Mouse (Mus musculus): ENCODE results near the gene Ttc7b.

The Ttc7b gene

DNA sequence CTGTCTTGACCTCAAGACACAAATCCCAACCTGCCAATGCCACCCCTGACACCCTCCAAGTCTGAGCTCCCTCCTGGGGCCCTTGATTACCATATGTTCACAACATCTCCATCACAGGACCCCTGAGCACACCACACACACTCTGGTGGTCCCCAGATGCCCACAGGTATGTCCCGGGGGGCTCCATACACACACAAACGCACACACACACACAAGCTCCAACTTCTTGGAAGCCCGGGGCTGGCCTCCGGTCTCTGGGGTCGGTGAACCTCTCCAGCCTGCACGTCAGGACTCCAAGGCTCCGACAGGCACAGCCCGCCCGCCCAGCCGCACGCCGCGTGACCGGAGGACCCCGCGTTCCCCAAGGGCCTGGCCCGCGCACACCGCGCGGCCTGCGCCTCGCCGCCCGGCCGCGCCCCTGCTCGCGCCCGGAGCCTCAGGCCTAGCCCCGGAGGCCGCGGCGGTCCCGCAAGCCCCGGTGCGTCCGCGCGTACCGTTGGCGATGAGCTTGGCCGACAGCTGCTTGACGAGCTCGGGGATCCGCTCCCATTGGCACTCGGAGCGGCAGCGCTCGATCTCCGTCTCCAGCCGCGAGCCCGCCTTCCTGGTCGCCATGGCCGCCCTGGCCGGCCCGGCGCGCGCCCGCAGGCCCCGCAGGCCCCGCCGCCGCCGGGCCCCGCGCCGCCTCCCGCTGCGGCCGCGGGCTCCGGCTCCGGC, 391 bp downstream of the Ttc7b start:
- peak; percentile 53 for DNase-seq (ENCODE audit: low spot score)

DNA sequence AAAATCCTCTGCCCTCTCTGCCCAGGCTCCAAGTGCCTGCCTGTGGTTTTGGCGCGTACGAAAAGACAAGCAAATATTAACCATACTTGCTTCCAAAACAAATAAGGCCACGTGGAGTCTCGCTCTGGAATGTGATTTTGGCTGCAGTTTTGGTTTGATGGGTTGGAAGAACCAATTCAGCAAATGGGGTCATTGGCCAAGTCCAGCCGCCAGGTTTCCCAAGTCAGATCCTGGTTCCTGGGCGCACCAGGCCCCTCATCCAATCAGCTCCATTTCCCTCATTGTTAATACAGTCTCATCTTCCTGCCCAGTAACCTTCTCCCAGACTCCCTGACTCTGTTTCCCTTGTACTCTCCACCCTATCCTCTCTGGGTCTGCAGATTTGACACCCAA, 946 bp downstream of the Ttc7b start:
- DNase-seq (ENCODE audit: low spot score): no peak

DNA sequence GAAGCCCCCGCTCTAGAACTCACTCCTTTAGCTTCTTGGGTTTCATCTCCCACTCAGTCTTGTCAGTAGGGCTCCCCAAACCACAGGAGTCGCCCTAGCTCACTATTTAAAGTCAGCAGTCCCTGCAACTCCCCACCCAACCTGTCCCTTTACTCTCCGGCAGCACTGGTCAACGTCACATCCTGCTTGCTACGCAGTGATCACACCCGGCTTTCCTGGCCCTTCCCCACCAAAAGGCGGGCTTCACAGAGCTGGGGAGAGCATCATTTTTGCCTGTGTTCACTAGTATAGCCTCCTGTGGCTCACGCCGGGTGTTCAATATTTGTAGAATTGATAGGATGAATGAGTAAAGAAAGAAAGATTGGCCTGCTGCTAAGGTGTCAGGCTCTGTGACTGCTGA, 3.3 kb downstream of the Ttc7b start:
- DNase-seq (ENCODE audit: low spot score): no peak

DNA sequence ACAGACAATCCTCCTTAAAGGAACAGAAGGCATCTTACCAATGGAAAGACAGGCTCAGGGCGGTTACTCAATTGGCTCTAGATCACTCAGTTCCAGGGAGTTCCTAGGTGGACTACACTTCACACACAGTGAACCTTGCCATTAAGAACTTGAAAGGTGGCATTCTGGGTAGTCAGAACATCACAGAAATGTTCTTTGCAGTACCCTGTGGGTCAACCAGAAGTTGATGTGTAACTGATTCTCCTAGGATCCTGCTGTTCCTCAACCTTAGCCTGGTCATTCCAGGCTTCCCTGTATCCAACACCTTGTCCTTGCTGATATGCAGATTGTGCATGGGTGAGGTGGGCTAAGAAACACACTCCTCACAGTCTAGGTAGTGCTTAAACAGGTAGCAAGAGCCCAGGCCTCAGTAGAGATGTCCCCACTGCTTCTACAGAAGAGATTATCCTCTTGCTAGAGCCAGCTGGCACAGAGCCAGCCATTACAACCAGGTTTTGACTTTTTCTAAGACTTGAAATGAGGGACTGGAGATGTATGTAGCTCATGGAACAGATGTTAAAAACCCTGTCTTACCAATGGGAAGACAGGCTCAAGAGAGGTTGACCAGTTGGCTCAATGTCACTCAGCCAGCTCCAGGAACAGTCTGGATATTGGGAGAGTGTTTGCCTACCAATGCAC, 4.3 kb downstream of the Ttc7b start:
- DNase-seq (ENCODE audit: low spot score): no peak

DNA sequence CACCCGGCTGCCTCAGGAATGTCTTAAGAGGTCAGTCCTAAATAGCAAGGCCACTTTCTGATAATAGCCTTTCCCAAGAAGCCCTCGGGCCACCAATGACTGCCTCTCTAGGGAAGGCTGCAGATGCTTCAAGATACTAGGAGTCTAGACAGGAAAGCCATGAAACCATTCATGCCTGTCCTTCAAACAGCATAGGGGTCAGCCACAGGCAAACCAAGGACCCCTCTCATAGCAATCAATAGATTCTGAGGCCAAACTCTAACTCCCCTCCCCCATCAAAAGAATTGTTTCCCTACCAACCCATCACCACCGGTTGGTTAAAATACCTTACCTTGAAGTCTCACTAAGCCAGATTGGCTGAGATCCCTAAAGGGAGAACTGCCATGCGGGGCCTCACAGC, 5.1 kb downstream of the Ttc7b start:
- no peak for DNase-seq (ENCODE audit: low spot score)

DNA sequence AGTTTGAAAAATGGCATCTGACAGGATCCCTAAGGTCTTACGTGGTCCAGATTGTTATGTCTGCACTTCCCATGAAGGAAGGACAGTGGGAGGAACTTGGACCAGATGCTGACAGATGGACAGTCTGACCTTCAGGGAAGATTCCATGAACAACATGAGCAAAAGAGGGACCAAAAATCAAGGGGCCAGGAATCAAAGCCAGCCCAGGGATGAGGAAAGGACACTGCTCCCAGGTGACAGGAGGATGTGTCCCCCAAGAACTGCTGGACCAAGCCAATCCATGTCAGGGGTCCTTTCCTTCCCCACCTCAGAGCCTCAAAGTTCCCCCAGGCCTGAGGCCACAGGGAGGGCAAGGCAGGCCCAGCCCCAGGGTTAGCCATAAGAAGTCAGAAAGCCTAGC, 6.0 kb downstream of the Ttc7b start:
- DNase-seq (ENCODE audit: low spot score): no peak

DNA sequence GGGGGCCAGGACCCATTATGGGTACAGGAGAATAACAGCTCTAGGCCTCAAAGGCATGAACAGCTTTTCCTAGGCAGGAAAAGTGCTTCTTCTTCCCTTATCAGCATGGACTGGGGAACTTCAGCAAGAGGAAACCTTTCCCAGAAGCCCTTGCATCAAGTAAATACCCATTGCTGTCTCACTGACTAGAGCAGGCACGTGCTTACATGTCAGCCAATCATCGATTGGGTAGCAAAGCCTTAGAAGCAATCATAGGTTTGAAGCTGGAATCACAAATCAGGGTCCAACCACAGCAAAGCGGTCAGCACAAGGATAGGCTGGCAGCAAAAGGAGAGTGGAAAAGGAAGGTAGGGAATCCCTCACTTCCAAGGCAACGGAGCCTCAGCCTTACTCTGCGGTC, 7.5 kb downstream of the Ttc7b start:
- DNase-seq (ENCODE audit: low spot score): no peak

DNA sequence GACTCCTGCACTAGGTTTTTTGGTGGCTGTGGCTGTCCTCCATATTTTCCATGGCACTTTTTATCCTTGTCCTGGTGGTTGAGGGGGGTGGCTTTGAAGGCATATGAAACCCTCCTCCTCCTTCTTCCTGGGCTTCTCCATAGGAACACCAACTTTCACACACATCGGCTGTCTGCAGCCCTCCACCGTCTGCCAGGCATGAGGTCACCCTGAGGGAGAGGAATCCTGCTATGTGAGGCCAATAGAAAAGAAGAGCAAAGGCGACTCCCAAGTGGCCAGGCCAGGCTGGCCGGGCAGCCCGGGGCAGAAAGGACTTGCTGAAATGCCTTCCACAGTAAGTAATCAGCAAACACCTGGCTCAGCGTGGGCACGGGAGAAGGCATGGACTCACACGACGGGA, 8.0 kb downstream of the Ttc7b start:
- DNase-seq (ENCODE audit: low spot score): no peak

DNA sequence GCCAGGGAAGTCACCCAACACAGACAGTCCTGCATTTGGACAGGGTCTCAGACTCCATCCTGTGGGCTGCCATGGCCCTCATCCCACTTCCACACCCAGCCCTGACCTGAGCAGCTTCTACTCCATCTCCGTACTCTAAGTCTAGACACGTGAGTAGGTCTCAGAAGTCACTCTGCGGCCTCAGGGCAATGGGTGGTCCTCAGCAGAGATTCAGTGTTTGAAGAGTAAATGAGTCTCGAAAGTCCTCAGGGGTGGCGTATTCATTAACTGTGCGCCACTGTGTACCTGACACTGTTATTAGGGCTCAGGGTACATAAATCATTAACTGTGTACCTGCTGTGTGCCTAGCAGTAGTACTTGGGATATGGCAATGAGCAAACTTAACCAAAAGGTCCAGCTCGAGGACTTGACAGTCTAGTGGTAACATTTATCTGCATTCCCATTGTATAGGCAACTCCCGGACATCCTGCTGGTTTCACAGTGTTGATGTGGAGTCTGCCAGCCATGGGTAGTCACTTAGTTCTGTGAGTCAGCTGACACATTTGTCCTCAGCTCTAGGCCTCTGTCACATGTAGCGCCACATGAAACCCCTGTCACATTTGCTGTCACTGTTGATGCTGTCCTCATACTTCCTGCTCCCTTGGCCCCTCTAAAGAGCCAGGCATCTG, 10.9 kb downstream of the Ttc7b start:
- DNase-seq (ENCODE audit: low spot score): no peak

DNA sequence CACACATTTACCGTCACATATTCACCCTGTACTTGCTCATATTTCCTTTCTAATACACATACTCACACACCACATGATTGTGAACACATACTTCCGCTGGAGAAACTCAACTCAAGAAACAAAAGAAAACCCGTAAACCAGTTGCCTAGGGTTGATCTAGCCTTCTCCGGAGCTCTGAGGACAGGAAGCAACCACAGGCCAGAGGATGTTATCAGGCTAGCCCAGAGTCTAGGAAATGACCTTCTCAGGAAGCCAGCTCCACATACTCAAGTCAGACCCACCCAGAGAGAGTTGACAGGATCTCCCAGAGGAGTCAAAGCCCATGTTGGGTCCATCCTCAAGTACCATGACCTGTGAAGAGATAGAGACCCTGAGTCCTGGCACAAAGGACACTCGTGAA, 12.0 kb downstream of the Ttc7b start:
- DNase-seq (ENCODE audit: low spot score): no peak

DNA sequence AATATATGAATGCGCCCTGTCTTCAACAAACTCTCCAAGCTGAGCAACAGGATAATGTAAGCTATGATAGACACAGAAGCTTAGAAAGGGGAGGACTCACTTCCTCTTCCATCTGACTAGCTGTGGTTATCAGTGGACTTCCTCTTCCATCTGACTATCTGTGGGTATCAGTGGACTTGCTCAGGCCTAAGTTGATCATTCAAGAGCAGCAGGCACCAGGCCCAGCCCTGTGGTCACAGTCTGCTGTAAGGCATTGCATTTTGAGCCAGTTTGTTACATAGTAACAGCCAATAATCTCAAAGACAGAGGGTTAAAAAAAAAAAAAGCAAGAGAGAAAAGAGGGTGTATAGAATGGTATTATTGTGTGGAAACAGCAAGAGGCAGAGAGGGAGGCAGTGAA, 15.1 kb downstream of the Ttc7b start:
- no peak for DNase-seq (ENCODE audit: low spot score)

DNA sequence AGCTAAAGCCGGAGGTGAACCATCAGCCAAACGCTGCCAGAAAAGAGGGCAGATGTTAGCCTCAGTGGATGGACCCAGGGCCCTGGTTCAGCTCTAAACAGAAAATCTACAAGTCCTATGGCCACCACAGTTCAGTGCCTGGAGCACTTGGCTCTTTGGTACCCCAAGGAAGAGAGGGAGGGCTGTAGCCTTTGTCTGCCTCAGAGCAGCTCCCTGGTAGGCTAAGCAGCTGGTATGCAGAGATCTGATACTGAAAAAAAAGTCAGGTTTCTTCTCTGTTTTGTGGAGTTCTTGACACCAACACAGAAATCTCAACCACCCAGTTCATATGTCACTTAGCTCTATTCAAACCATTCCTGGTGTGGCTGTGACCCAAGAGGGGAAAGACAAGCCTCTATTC, 16.0 kb downstream of the Ttc7b start:
- DNase-seq (ENCODE audit: low spot score): no peak

DNA sequence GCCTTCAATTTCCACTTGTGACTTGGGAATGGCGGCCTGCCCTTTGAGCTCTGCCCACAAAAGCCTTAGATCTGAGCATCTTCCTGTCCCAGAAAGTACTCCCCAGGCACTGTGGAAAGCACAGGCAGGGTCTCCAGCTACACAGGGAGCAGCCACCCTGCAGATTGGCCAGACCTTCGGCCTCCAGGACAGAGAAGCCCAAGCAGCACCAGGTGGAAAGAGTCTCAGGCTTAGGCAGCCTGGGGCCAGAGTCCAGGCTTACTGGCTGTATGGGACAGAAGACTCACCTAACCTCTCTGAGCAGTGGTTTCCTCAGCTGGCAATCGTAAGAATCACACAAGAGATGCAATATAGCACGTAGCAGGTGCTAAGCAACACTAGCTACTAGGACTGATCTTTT, 17.0 kb downstream of the Ttc7b start:
- no peak for DNase-seq (ENCODE audit: low spot score)

DNA sequence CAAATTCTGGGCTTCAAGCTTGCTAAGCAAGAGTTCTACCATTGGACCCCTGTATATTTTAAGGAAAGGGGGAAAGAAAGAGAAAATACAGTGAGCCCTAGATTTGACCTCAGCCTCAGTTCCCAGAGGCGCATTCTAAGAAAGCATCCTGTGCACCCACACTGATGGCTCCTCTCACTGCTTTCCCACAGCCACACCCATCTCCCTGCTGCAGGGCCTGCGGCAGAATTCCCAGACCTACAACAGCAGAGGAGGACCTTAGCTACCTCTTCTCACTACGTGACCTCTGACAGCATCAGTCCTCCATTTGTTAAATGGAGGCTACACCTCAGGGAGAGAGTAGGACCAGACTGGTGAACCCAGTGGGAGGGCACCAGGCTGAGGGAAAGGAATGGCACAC, 18.1 kb downstream of the Ttc7b start:
- no peak for DNase-seq (ENCODE audit: low spot score)

DNA sequence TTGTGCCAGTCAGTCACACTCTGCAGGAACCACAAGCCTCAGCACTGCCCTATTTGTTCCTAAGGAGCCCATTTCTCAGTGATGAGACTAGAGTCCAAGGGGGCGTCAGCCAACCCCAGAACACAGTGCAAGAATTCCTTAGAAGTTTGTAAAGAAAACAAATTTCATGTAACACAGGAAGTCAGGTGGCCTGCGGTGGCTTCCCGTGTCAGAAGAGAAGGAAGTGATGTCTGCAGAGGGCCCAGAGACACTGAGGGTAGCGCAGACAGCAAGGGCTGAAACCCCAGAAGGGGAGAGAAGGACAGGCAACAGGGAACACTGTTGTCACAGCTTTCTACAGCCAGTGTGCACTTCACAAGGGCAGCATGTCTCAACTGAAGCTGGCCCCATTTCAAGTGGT, 19.4 kb downstream of the Ttc7b start:
- DNase-seq (ENCODE audit: low spot score): no peak

DNA sequence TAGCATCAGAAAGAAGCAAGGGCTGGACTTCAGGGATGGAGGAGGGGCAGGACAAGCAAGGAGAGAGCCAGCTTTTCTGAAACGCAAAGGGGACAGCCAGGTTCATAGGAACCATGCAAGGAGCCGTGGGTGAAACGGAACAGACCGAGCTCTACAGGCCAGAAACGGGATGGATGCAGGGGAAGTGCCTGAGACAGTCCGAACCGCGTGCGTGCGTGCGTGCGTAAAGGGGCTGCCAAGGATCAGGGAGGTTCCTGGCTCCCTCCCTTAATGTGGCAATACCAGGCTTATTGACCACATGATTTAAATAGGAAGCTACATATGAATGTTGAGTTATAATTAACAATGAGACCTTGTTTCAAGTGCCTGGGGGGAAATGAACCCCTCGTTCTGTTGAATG, 21.2 kb downstream of the Ttc7b start:
- no peak for DNase-seq (ENCODE audit: low spot score)

DNA sequence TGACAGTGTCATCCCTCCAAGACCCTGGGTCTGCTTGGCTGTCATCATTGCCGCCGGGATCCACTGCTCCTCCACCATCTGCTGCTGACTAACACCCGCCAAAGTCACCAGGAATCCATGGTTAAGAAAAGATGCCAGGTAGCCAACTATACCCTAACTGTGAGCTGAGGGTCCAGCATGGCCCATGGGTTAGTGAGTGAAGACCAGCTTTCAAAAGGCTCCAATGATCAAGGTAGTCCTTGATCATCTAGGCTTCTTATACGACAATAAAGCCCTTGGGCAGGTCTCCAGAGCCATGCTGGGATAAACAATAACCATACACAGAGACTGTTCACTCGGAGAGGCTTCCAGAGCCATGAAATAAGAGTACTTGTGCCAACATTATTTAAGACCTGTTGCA, 22.6 kb downstream of the Ttc7b start:
- DNase-seq (ENCODE audit: low spot score): no peak

DNA sequence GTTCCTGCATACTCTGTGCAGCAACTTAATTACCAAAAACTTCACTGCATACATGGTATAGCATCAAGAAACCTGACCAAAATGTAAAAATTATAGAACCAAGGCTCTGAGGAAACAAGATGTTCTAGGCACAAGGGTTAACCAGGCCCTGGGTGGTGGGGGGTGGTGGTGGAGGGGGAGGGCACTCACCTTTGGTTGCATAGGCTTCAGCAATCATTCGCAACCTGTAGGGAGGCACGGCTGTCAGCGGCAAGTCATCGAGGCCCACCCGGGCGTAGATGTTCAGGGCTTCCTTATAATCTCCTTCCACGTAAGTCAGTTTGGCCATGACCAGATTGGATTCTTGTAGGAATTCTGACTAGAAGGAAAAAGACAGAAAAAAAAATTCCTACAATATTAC, 25.5 kb downstream of the Ttc7b start:
- no peak for DNase-seq (ENCODE audit: low spot score)

DNA sequence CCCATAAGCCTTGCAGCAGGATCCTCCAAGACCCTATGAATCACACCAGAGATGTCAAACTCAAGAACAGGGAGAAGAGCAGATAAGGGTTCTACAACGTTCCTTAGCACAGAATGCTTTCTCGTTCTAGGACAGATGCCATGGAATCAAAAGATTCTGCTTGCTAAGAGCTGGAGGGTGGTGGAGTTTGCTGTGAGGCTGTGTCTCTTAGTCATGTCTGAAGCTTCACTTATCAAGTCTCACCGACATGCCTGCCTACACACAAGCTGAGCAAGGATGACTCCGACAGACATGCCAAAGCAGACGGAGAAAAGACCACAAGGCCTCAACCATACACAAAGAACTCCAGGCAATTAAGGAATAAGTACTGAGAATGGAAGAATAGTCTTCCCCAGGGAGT, 27.4 kb downstream of the Ttc7b start:
- DNase-seq (ENCODE audit: low spot score): no peak

DNA sequence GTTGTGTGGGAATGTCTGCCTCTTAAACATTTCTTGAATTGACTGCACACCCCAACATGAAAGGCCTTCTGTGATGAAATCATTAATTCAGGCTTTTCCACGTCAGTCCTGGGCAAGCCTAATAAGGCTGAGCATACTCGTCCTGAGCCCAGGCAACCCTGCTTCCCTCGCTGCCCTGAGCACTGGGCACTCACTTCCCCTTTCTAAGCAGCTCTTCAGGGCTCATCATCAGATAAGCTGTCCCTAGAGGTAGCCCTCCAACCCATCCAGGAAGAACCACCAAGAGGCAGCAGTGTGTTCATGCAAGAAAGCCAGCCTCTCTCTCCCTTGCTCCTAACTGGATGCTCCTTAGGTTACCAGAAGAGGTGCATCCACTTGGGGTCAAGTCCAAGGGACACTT, 27.9 kb downstream of the Ttc7b start:
- DNase-seq (ENCODE audit: low spot score): no peak

DNA sequence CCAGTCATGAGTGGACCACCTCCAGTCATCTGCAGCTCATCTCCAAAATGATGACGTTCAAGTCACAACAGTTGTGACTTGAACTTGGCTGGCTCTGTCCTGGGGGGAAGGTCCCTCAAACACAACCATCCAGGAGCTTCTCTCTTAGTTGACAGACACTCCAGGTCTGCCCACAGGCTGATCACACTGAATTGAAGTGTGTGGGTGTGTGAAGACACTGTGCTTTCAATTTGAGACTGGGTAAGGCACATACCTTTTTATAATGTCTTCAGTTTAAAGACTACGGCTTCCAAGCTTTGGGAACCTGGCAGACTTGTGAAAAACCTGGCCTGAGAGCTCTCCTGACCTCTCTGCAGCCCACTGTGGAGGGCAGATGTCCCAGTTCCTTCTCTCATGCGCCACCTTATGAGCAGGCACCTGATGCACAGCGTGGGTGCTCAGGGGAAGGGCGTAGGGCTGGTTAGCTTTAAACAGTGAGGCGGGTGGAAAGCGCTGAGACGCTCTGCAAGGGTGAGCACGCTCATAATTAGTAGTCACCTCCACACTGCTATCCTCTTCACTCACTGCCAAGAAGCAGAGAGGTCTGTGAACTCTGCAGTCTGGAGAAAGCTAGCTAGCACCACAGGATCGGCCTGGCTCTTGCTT, 28.5 kb downstream of the Ttc7b start:
- no peak for DNase-seq (ENCODE audit: low spot score)

DNA sequence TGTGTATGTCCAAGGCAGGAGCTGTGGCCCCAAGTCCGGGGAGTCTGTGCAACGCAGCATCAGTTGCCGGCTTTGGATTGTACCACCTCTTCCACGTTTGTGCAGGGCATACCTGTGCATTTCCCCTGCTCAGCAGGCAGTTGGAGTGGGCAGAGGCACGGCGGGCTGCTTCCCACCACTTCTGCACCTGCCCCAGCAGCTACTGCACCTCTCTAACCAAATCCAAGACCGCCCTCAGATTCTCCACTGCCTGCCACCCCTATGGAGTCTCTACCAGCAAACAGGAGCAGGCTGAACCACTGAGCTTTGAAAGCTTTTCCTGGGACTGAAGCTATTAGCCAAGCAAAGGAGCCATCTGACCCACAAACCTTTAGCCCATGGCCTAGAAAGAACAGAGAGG, 30.8 kb downstream of the Ttc7b start:
- DNase-seq (ENCODE audit: low spot score): no peak

DNA sequence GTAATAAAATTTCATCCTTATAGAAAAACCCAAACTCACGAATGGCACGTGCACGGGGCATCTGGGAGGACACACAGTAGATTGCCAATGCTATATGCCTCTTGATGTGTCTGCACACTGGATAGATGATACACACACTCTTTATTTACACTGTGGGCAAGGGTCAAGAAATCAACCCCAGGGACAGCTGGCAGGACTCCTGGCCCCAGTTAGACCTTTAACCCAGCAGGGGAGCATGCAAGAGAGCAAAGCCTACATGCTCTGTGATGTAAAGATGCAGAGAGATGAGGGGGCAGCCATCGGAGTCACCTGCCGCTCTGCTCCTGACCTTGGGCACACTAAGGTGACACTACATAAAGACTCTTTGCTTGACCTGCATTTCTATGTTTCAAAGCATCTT, 32.3 kb downstream of the Ttc7b start:
- DNase-seq (ENCODE audit: low spot score): no peak

Measured in urinary bladder, postnatal 14 days (tissue).